In genomic region chr12:109749256-109749655, GRCm38 (mm10) we compare ENCODE assay signal across 8 mouse cellular contexts.
DNase-seq lines count a peak whose midpoint lies in the region; ATAC-seq lines count a peak whose summit lies in the region.

No protein-coding gene starts in this region.

- no peak for DNase-seq in lung, postnatal 14 days
- no peak for DNase-seq in embryo, embryonic 10.5 days (ENCODE audit: low spot score)

- 10% methylated on average over 2 of the region's 2 CpGs for WGBS in lung, embryonic 15.5 days
- 36% methylated on average over 2 of the region's 2 CpGs for WGBS in forebrain, embryonic 15.5 days
- WGBS in limb, embryonic 15.5 days = 19% methylated on average over 2 of the region's 2 CpGs
- WGBS in stomach, embryonic 15.5 days = 27% methylated on average over 2 of the region's 2 CpGs

- H3K4me1 ChIP-seq in lung, embryonic 15.5 days = peaks cover 38% of the 10 kb centered on the region
- peaks cover 51% of the 10 kb centered on the region for H3K4me1 ChIP-seq in forebrain, embryonic 15.5 days
- peaks cover 36% of the 10 kb centered on the region for H3K4me1 ChIP-seq in limb, embryonic 15.5 days
- peaks cover 37% of the 10 kb centered on the region for H3K4me1 ChIP-seq in stomach, embryonic 15.5 days

- H3K4me2 ChIP-seq in lung, embryonic 15.5 days = peak overlapping the region; percentile 50
- peak overlapping the region; percentile 56 for H3K4me2 ChIP-seq in forebrain, embryonic 15.5 days (replicated peaks)
- peak overlapping the region; percentile 40 for H3K4me2 ChIP-seq in limb, embryonic 15.5 days
- peak overlapping the region; percentile 42; the same call in 1 of the 2 replicates for H3K4me2 ChIP-seq in stomach, embryonic 15.5 days

- peak; percentile 60 for ATAC-seq in lung, embryonic 15.5 days (ENCODE audit: borderline replicate concordance, extremely low read depth, low FRiP score, low TSS enrichment)
- peak; percentile 12; the same call in 1 of the 2 replicates for ATAC-seq in forebrain, embryonic 15.5 days (replicated peaks)
- ATAC-seq in limb, embryonic 15.5 days (ENCODE audit: insufficient number of reproducible peaks, low FRiP score, low TSS enrichment, low read depth) = 0 out of 2 replicates have a peak, but pooled peaks have one; percentile 9
- ATAC-seq in stomach, embryonic 15.5 days (ENCODE audit: insufficient read depth, low FRiP score, low read depth) = peak; percentile 16; the same call in 1 of the 2 replicates
- no peak for ATAC-seq in erythroid progenitor cell, adult 5-6 weeks (replicated peaks; ENCODE audit: low FRiP score, poor library complexity, severe bottlenecking)
- ATAC-seq in granulocyte monocyte progenitor cell, adult 5-6 weeks (replicated peaks; ENCODE audit: poor library complexity, severe bottlenecking) = no peak

- no peaks in the 10 kb centered on the region for H3K27me3 ChIP-seq in lung, embryonic 15.5 days
- H3K27me3 ChIP-seq in forebrain, embryonic 15.5 days = no peaks in the 10 kb centered on the region
- no peaks in the 10 kb centered on the region for H3K27me3 ChIP-seq in limb, embryonic 15.5 days
- no peaks in the 10 kb centered on the region for H3K27me3 ChIP-seq in stomach, embryonic 15.5 days (replicated peaks)

- 0 out of 2 replicates have a peak overlapping the region, but pooled peaks have one; percentile 4 for H3K9ac ChIP-seq in lung, embryonic 15.5 days
- peak overlapping the region; percentile 39; the same call in 1 of the 2 replicates for H3K9ac ChIP-seq in forebrain, embryonic 15.5 days (replicated peaks)
- no peak overlapping the region for H3K9ac ChIP-seq in limb, embryonic 15.5 days
- H3K9ac ChIP-seq in stomach, embryonic 15.5 days = no peak overlapping the region

- H3K27ac ChIP-seq in lung, embryonic 15.5 days = peak overlapping the region; percentile 77
- peak overlapping the region; percentile 64 for H3K27ac ChIP-seq in forebrain, embryonic 15.5 days (replicated peaks)
- peak overlapping the region; percentile 50 for H3K27ac ChIP-seq in limb, embryonic 15.5 days
- peak overlapping the region; percentile 85 for H3K27ac ChIP-seq in stomach, embryonic 15.5 days

- peak overlapping the region; percentile 13; the same call in 1 of the 2 replicates for H3K4me3 ChIP-seq in lung, embryonic 15.5 days
- H3K4me3 ChIP-seq in forebrain, embryonic 15.5 days = peak overlapping the region; percentile 25
- H3K4me3 ChIP-seq in limb, embryonic 15.5 days = 0 out of 2 replicates have a peak overlapping the region, but pooled peaks have one; percentile 23
- no peak overlapping the region for H3K4me3 ChIP-seq in stomach, embryonic 15.5 days (replicated peaks)

- H3K9me3 ChIP-seq in lung, embryonic 15.5 days = no peaks in the 10 kb centered on the region
- no peaks in the 10 kb centered on the region for H3K9me3 ChIP-seq in forebrain, embryonic 15.5 days
- H3K9me3 ChIP-seq in limb, embryonic 15.5 days = no peaks in the 10 kb centered on the region
- no peaks in the 10 kb centered on the region for H3K9me3 ChIP-seq in stomach, embryonic 15.5 days

- H3K36me3 ChIP-seq in lung, embryonic 15.5 days = no peaks in the 10 kb centered on the region
- H3K36me3 ChIP-seq in forebrain, embryonic 15.5 days = peaks cover under 1% of the 10 kb centered on the region; the same call in 1 of the 2 replicates
- 0 out of 2 replicates have a peak, but pooled peaks cover 1% of the 10 kb centered on the region for H3K36me3 ChIP-seq in limb, embryonic 15.5 days
- 0 out of 2 replicates have a peak, but pooled peaks cover under 1% of the 10 kb centered on the region for H3K36me3 ChIP-seq in stomach, embryonic 15.5 days

Comparison
In these comparisons a context has a peak if more than half of its experiments do, and no peak if none do; other contexts are left out.
1. ATAC-seq: peak in lung, embryonic 15.5 days (single experiment), forebrain, embryonic 15.5 days (single experiment), limb, embryonic 15.5 days (single experiment) and stomach, embryonic 15.5 days (single experiment); none in erythroid progenitor cell, adult 5-6 weeks (single experiment) and granulocyte monocyte progenitor cell, adult 5-6 weeks (single experiment).
2. H3K9ac ChIP-seq: peak in lung, embryonic 15.5 days (single experiment) and forebrain, embryonic 15.5 days (single experiment); none in limb, embryonic 15.5 days (single experiment) and stomach, embryonic 15.5 days (single experiment).
3. Peak in every context shown above with its lines, with median percentiles within 50 percentile points of each other: H3K27ac ChIP-seq and H3K4me2 ChIP-seq.